Mouse (Mus musculus): Measurements from ENCODE around the gene Rbp7. TPM values are rescaled to one million over a fixed set of nuclear protein-coding genes. Genes with fewer than 3 reads are reported as not detected.

Rbp7 gene
- polyA plus RNA-seq, 1 experiment, result 0.84 TPM

GRCm38 (mm10) chr4:149401591-149401982 is 53.2 kb downstream of the Rbp7 start:
- Histone ChIP-seq H3K27ac (ENCODE audit: insufficient read depth, low read length) (no peak overlapping the region), H3K4me1 (ENCODE audit: control insufficient read depth, insufficient read depth, low read length) (peaks cover 35% of the 10 kb centered on the region), H3K4me3 (ENCODE audit: insufficient read depth, low read length) (no peak overlapping the region)
- TF ChIP-seq CTCF (IDR thresholded peaks at IDR 0.05; ENCODE audit: extremely low read depth, insufficient read depth, low read length) (no peak), POLR2A (IDR thresholded peaks at IDR 0.05; ENCODE audit: extremely low read depth, insufficient read depth, low read length) (no peak)

DNA sequence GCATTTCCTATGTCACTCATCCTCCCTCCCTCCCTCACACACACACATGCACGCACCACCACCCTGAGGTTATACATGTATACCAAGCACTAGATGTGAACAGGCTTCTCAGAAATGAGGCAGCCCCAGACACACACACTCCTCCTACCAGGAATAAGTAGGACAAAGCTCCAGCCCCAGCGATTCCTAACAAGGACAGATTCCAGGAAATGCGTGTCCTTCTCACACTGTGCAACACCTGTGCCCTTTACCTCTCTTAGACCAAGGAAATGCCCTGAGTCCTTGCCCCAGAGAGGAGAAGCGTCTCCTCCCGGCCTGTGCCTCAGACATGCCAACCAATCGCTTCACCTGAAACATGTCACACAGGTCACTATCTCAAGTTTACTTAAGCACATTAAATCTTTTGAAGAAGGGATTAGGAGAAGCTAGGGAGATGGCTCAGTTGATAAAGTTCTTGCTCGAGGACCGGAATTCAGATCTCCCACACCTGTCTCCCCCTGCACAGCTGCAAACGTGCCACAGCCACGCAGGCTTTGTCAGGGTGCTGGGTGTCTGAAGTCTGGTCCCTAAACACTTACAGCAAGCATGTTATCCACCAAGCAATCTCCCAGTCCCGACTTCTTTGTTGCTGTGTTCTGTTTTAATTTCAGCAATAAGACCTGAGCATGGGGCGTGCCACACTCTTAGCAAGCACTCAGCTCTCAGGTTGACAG is 53.7 kb downstream of the Rbp7 start:
- Histone ChIP-seq H3K4me3 (ENCODE audit: insufficient read depth, low read length) (no peak overlapping the region), H3K27ac (ENCODE audit: insufficient read depth, low read length) (no peak overlapping the region), H3K4me1 (ENCODE audit: control insufficient read depth, insufficient read depth, low read length) (peaks cover 34% of the 10 kb centered on the region)
- TF ChIP-seq CTCF (IDR thresholded peaks at IDR 0.05; ENCODE audit: extremely low read depth, insufficient read depth, low read length) (no peak), POLR2A (IDR thresholded peaks at IDR 0.05; ENCODE audit: extremely low read depth, insufficient read depth, low read length) (no peak)

Other genes with a start within 250 kb of the Rbp7 start
- gene Kif1b, start 147.3 kb downstream of the Rbp7 start, polyA plus RNA-seq (2012; rRNA removed), result 229 and 234 TPM in 2 replicates
- 99.9 and 105 TPM in 2 replicates for gene Ube4b, start 28.2 kb downstream of the Rbp7 start, polyA plus RNA-seq (2012; rRNA removed)
- gene Tmem274, start 22.4 kb upstream of the Rbp7 start, polyA plus RNA-seq (2012; rRNA removed), result not detected in 2 replicates
- gene Nmnat1, start 30.2 kb upstream of the Rbp7 start, polyA plus RNA-seq (2012; rRNA removed), result 8.5 and 9.0 TPM in 2 replicates
- 9.0 and 9.2 TPM in 2 replicates for gene Lzic, start 30.3 kb upstream of the Rbp7 start, polyA plus RNA-seq (2012; rRNA removed)
- gene Ctnnbip1, start 63.3 kb upstream of the Rbp7 start, polyA plus RNA-seq (2012; rRNA removed), result 35.8 and 38.0 TPM in 2 replicates
- 406 and 407 TPM in 2 replicates for gene Clstn1, start 131.5 kb upstream of the Rbp7 start, polyA plus RNA-seq (2012; rRNA removed)
- 13.2 and 15.7 TPM in 2 replicates for gene Pik3cd, start 247.6 kb upstream of the Rbp7 start, polyA plus RNA-seq (2012; rRNA removed)

All from cortical plate, adult 2 months (tissue).